Mouse (Mus musculus) megakaryocyte, embryonic 14.5 days (primary cell): Measurements from ENCODE around the gene Zbtb40. TPM values are rescaled to one million over a fixed set of nuclear protein-coding genes. Genes with fewer than 3 reads are reported as not detected.
A peak's percentile ranks its signal among the peaks of the same experiment; 100 is the strongest.

Experiments used
- H3K27me3 ChIP-seq: replicated peaks from 2 replicates; pipeline ENCODE3; 2012; ENCODE audit warnings: inconsistent platforms
- H3K36me3 ChIP-seq: replicated peaks from 2 replicates; pipeline ENCODE3; 2012; ENCODE audit warnings: low read length, inconsistent platforms, mixed read lengths
- H3K4me1 ChIP-seq: 2 replicates; pipeline ENCODE4 v1.6.1; 2012; ENCODE audit warnings: inconsistent platforms
- H3K4me3 ChIP-seq: replicated peaks from 2 replicates; pipeline ENCODE3; 2012; ENCODE audit warnings: moderate library complexity, mild to moderate bottlenecking, inconsistent platforms
- H3K9me3 ChIP-seq: 2 replicates; pipeline ENCODE4 v1.6.1; 2012; ENCODE audit warnings: inconsistent platforms
- FLI1 ChIP-seq: IDR thresholded peaks from 2 replicates; pipeline ENCODE4 v1.6.1; 2012; ENCODE audit warnings: low read length, inconsistent platforms, mixed read lengths
- GATA1 ChIP-seq: IDR thresholded peaks from 3 replicates; pipeline ENCODE4 v1.6.1; 2012; ENCODE audit warnings: mixed read lengths, low read length, inconsistent platforms, borderline replicate concordance
- polyA plus RNA-seq: library from polyadenylated mRNA; stranded (reverse); fragments of >175 nt; gene quantifications from 2 replicates; pipeline ENCODE4 v1.2.3, GENCODE M21; 2012; ENCODE audit warnings: low replicate concordance; ENCODE audit not compliant: insufficient read depth

Gene Zbtb40
- polyA plus RNA-seq, 1 experiment, result 1.6 TPM

DNA sequence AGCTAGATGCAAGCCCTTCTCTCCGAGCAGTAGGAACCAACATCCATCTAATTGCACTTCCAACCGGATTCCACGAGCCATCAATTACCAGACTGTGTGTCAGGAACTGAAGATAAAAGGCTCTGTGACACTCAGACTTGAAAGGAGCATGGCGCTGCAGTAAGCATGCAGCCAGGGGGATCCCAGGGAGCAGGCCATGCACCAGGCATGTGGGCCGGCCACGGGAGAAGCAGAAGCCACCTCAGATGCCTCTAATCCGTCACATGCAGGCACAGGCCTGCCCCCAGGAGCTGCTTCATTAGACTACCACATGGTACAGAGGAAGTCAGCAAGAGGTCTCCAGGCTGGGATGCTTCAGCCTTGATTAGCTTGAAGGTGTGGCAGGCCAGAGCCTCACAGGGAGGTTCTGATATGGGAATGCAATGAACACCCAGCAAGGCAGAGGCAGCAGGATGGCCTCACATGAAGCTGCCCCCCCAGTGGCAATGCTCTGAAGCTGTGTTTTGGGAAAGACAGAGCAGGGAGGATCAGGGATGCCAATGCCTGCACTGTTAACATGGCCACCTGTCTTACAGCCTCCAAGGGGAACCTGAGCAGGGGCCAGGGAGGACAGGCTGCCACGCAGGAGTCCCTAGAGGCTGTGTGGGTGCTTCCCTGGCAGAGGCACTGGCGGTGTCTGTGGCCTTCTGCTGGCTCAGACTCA lies 66.5 kb downstream of the Zbtb40 start:
- no peak overlapping the region for H3K4me3 ChIP-seq
- H3K9me3 ChIP-seq, result no peaks in the 10 kb centered on the region
- peaks cover 15% of the 10 kb centered on the region for H3K27me3 ChIP-seq
- no peak for TF ChIP-seq FLI1
- no peak for TF ChIP-seq GATA1
- H3K4me1 ChIP-seq, result peaks cover 10% of the 10 kb centered on the region
- H3K36me3 ChIP-seq, result peaks cover 69% of the 10 kb centered on the region

DNA sequence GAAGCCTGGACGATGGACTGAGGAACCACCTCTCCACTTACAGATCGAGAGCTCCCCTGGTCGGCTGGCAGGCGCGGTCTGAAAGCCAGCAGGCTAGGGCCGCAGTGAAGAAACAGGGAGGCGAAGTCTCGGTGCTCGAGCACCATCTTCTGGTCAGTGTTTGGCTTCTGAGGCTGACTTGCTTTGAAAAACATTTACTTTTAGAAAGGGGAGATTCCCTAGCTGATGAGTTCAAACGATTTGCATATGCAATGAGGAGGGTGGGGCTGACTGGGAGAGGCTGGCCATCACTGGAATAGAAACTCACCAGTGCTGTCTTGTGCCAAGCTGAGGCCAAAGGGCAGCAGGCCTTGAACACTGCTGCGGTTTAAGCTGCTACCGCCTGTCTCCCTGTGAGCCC lies 67.3 kb downstream of the Zbtb40 start:
- peaks cover 61% of the 10 kb centered on the region for H3K36me3 ChIP-seq
- TF ChIP-seq FLI1 (no peak), GATA1 (no peak)

DNA sequence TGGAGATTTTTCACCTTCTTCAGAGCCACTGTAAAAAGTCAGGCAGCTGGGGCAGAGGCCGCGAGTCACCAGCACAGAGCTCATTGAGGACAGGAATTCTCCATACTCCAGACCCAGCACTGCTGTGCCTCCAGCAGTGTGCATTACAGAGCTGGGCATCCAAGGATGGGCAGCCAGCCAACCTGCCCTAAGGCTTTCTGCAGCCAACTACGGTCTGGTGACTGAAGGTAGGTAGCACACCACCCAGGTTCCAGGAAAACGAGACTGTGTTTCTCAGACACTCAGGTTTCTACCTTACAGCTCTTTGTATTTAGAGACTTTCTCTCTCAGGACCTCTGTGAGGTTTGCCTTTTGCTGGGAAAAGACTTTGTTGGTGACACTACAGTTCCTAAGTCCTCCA lies 67.7 kb downstream of the Zbtb40 start:
- Histone ChIP-seq H3K4me3 (no peak overlapping the region), H3K4me1 (peaks cover 10% of the 10 kb centered on the region), H3K9me3 (no peaks in the 10 kb centered on the region), H3K27me3 (peaks cover 25% of the 10 kb centered on the region), H3K36me3 (peaks cover 59% of the 10 kb centered on the region)
- no peak for TF ChIP-seq FLI1
- no peak for TF ChIP-seq GATA1

More for the DNA sequence above, 67.3 kb downstream of the Zbtb40 start:
- Histone ChIP-seq H3K4me3 (peak overlapping the region; percentile 33), H3K9me3 (no peaks in the 10 kb centered on the region), H3K4me1 (peaks cover 10% of the 10 kb centered on the region), H3K27me3 (peaks cover 21% of the 10 kb centered on the region)

DNA sequence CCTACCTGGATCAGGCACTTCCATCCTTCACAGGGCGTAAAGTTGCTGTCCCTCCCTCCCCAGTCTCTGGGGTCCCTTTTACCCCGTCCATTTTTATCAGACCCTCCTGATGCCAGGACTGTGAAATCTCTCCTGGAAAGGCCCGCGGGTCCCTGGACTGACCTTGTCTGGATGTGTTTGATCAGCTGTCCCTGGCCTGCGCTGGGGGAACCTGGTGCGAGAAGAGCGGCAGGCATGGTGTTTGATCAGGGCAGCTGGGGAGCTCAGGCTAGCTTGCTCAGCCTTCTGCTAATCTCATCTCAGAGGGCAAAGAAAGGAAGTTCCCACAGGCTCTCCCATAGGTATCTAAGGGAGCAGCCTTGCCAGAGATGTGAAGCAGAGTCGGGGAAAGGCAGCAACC lies 71.4 kb downstream of the Zbtb40 start:
- Histone ChIP-seq H3K4me3 (no peak overlapping the region), H3K36me3 (peaks cover 22% of the 10 kb centered on the region), H3K4me1 (peaks cover 10% of the 10 kb centered on the region), H3K27me3 (peaks cover 57% of the 10 kb centered on the region), H3K9me3 (no peaks in the 10 kb centered on the region)
- TF ChIP-seq GATA1, result no peak

DNA sequence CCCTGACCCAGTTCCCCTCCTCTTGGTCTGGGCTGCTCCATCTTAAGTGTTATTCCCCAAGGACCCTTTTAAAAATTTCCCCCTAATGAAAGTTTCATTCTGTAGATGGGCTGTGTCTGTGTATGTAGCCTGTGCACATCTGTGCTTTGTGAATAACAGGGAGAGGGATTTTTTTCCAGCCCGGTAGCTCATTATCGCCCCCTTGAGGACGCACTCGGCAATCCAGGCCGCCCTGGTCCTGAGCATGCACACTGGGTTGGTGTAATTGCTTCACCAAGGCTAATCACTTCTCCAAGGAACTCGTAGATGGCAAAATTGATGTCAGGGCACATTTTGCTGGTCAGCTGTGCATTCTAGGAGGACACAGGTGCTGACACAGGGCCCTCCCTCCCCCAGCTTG lies 77.7 kb downstream of the Zbtb40 start:
- H3K36me3 ChIP-seq, result no peaks in the 10 kb centered on the region
- no peaks in the 10 kb centered on the region for H3K9me3 ChIP-seq
- TF ChIP-seq GATA1 (no peak), FLI1 (no peak)
- peaks cover 88% of the 10 kb centered on the region for H3K27me3 ChIP-seq
- peaks cover 3% of the 10 kb centered on the region; the same call in 1 of the 2 replicates for H3K4me1 ChIP-seq
- no peak overlapping the region for H3K4me3 ChIP-seq

DNA sequence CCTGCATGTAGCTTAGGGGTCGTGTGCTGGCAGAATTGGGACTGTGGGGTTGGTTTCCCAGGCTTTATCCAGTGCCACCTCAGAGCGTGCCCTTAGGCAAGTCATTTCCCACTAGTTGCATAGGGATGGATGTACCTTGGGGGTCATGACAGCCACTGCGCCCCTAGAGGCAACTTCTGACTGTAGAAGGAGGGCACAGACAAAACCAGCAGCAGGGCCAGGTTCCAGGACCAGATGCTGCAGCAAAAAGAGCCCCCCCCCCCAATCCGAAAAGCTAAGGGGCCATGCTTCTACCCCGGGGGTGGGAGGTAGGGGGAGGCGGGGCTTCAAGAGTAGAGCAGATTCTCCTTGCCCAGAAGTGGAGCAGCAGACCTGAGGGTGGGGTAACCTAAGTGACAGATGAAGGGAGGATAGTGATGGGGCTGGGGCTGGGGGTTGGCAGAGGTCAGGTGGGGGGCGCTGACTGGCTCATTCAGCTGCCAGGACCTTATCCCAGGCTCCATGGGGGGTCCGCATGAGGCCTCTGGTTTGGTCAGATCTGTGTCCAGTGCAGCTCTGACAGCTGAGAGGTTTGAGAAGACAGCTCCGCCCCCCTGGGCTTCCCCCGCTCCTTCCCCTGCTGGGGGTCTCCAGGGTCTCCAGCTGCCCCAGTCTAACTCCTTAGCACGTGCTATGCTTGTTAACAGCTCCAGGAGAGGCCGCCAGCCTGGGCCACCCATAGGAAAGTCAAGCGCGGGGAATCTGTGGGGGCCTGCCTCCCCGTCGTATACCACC lies 78.9 kb downstream of the Zbtb40 start:
- H3K27me3 ChIP-seq, result peaks cover 89% of the 10 kb centered on the region
- TF ChIP-seq FLI1 (no peak), GATA1 (no peak)

DNA sequence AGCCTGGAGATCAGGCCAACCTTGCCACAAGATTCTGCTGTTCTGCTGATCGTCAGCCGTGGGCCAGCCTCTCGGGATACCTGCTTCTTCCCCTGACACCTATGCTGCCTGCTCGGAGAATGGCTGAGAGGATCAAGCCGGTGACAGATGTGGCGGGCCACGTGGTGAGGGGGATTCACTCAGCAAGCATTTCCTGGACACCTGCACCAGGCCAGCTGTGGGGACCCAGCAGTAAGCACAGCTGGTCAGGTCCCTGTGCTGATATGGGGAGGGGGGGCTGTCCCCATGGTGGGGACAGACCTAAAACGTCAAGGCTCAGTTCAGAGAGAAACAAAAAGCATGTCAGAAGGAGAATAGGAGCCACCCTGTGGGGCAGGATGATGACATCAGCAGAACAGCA lies 79.5 kb downstream of the Zbtb40 start:
- H3K4me1 ChIP-seq, result peaks cover 12% of the 10 kb centered on the region; the same call in 1 of the 2 replicates
- H3K27me3 ChIP-seq, result peaks cover 89% of the 10 kb centered on the region
- H3K4me3 ChIP-seq, result no peak overlapping the region
- no peaks in the 10 kb centered on the region for H3K9me3 ChIP-seq
- TF ChIP-seq GATA1 (no peak), FLI1 (no peak)
- no peaks in the 10 kb centered on the region for H3K36me3 ChIP-seq

More for the DNA sequence above, 78.9 kb downstream of the Zbtb40 start:
- Histone ChIP-seq H3K9me3 (no peaks in the 10 kb centered on the region), H3K36me3 (no peaks in the 10 kb centered on the region), H3K4me3 (no peak overlapping the region), H3K4me1 (peaks cover 12% of the 10 kb centered on the region; the same call in 1 of the 2 replicates)

DNA sequence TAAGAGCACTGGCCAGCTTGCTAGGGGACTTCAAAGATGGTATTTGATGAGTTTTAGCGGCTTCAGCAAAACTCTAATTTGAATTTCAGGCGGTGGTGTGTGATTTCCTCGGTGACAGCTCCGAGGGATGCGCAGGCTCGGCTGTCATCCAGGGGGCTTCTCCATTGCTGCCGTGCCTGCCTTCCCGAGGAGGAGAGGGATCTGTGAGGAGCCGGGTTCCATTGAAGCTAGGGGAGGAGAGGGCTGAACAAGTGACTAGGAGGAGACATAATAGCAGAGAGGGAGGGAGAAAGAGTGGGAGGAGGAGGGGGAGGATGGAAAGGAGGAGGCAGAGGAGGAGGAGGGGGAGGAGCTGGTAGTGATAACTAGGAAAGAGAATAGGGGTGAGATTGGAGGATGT lies 81.1 kb downstream of the Zbtb40 start:
- TF ChIP-seq FLI1 (no peak), GATA1 (no peak)
- peaks cover 93% of the 10 kb centered on the region for H3K27me3 ChIP-seq

DNA sequence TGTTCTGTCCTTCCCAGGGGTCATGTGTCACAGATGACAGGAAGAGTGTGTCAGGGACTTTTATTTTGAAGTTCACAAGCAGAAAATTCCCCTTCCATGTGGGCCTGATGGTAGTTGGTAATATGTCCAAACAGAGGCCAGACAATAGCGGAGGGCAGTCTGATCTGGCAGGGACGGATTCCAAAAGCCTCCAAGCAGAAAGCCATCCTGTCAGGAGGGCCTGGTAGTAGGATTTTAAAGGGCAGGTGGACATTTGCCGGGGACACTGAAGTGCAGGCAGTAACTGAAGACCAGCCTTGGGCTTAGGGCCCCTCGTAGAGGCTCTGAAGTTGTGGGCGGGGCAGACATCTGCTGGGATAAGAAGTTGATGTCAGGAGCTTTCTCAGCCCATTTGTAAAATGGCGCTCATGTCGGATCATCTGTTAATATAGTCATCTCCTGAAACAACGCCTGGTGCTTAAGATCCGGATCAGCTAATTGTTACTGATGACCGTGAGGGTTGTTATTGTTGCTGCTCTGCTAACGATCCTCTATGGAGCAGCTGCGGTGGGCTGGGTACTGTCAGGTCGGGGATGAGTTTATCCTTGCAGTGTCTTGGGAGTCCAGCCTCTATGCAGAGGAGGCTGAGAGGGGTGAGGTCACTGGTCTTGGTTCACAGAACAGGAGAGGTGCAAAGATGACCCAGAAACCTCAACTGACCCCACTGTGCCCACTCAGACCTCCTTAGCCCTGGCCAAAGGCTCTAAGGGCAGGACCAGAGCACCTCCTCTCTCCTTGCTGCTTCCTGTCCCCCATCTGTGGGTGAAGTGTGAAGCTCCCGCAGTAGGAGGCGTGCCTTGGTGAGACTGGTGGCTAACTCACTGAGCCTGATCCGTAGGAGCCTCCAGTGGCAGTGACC lies 81.9 kb downstream of the Zbtb40 start:
- TF ChIP-seq FLI1 (no peak), GATA1 (no peak)

More for the DNA sequence above, 81.1 kb downstream of the Zbtb40 start:
- H3K4me1 ChIP-seq, result peaks cover 12% of the 10 kb centered on the region; the same call in 1 of the 2 replicates
- H3K4me3 ChIP-seq, result no peak overlapping the region
- H3K9me3 ChIP-seq, result no peaks in the 10 kb centered on the region
- H3K36me3 ChIP-seq, result no peaks in the 10 kb centered on the region

More for the DNA sequence above, 81.9 kb downstream of the Zbtb40 start:
- H3K9me3 ChIP-seq, result no peaks in the 10 kb centered on the region
- peaks cover 12% of the 10 kb centered on the region; the same call in 1 of the 2 replicates for H3K4me1 ChIP-seq
- H3K36me3 ChIP-seq, result no peaks in the 10 kb centered on the region
- peaks cover 96% of the 10 kb centered on the region for H3K27me3 ChIP-seq
- no peak overlapping the region for H3K4me3 ChIP-seq
